Mouse (Mus musculus) neural tube, embryonic 14.5 days (tissue): ENCODE measurements around the gene Ttll2. TPM values are rescaled to one million over a fixed set of nuclear protein-coding genes. Genes with fewer than 3 reads are reported as not detected.
"Not testable (repeated sequence)": the region's sequence is repeated elsewhere in the genome, so short reads cannot be mapped to it uniquely, and the experiment has no call there.

Experiments
- ATAC-seq: fragments of 200-750 bp; cut with Nextera tagmentation; 2 replicates; pipeline ENCODE4 v1.8.0; 2017; ENCODE audit warnings: low read depth, mild to moderate bottlenecking, moderate TSS enrichment, moderate library complexity
- H3K27ac ChIP-seq: fragments of 300-500 bp; sonication (generic); 2 replicates; pipeline ENCODE4 v1.5.1; 2014; ENCODE audit warnings: low read depth, mild to moderate bottlenecking, control low read depth, low read length, moderate library complexity, mixed read lengths
- H3K27me3 ChIP-seq: fragments of 300-500 bp; sonication (generic); 2 replicates; pipeline ENCODE4 v1.6.1; 2014; ENCODE audit warnings: low read length; ENCODE audit not compliant: control insufficient read depth, insufficient read depth
- H3K36me3 ChIP-seq: fragments of 300-500 bp; sonication (generic); 2 replicates; pipeline ENCODE4 v1.6.1; 2014; ENCODE audit warnings: low read length, mixed read lengths; ENCODE audit not compliant: control insufficient read depth, insufficient read depth
- H3K4me1 ChIP-seq: fragments of 300-500 bp; sonication (generic); 2 replicates; pipeline ENCODE4 v1.6.1; 2014; ENCODE audit warnings: low read length; ENCODE audit not compliant: control insufficient read depth, insufficient read depth
- H3K4me2 ChIP-seq: fragments of 300-500 bp; sonication (generic); 2 replicates; pipeline ENCODE4 v1.6.1; 2014; ENCODE audit warnings: mild to moderate bottlenecking, low read depth, low read length, control low read depth
- H3K4me3 ChIP-seq: fragments of 300-500 bp; sonication (generic); 2 replicates; pipeline ENCODE4 v1.5.1; 2014; ENCODE audit warnings: low read depth, low read length, control low read depth, mixed read lengths
- H3K9ac ChIP-seq: fragments of 300-500 bp; sonication (generic); replicated peaks from 2 replicates; pipeline ENCODE4 v1.6.1; 2014; ENCODE audit warnings: low read depth, mild to moderate bottlenecking, control low read depth, low read length, mixed read lengths
- H3K9me3 ChIP-seq: fragments of 300-500 bp; sonication (generic); 2 replicates; pipeline ENCODE4 v1.6.1; 2016; ENCODE audit warnings: low read length; ENCODE audit not compliant: control insufficient read depth
- WGBS: fragments of 180-500 bp; shearing (Covaris S2); extraction: QIAGEN DNeasy Blood & Tissue Kit; methylation state at CpG from one replicate; pipeline ENCODE4 v1.1.7; 2014; 5-methylcytosine and 5-hydroxymethylcytosine counted together
- polyA plus RNA-seq: library from polyadenylated mRNA; unstranded; fragments of >200 nt; fragmentation: Nextera tagmentation; extraction: Ambion mirVana; gene quantifications from 2 replicates; pipeline ENCODE4 v1.2.1, GENCODE M21; 2014

Gene Ttll2
- polyA plus RNA-seq, 1 experiment from 2014 or later: not detected

DNA sequence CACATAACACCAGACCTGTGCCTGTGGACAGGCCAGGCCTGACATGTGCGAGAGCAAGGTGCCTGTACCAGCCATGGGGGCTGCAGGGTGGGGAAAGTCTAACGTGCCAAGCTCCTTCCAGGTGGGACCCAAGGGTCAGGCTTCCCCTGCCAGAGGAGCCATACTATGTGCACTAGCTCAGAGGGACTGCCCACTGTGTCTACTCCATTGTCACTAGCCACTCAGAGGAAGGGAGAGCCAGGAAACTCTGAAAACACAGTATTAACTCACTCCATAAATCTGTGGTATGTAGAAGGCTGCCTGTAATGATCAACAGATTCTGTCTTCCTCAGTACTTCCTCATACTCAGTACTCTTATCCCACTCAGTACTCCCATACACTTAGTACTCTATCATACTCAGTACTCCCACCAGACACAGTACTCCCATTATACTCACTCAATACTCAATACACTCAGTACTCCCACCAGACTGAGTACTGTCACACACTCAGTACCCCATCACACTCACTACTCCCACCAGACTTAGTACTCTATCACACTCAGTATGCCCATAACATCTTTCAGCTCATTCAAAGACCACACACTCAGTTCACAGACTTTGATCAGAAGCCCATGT lies 36.0 kb upstream of the Ttll2 start:
- ATAC-seq, H3K27ac ChIP-seq, H3K27me3 ChIP-seq, H3K4me2 ChIP-seq, H3K36me3 ChIP-seq, H3K4me1 ChIP-seq, H3K4me3 ChIP-seq, H3K9ac ChIP-seq, H3K9me3 ChIP-seq: not testable (repeated sequence)
- no CpG with 5 or more reads among the region's 2 CpGs for WGBS

GRCm38 (mm10) chr17:7386016-7386415 lies 33.5 kb upstream of the Ttll2 start:
- not testable (repeated sequence) for H3K4me1 ChIP-seq, H3K9ac ChIP-seq, H3K9me3 ChIP-seq, H3K4me3 ChIP-seq, ATAC-seq, H3K27ac ChIP-seq, H3K36me3 ChIP-seq, H3K4me2 ChIP-seq, H3K27me3 ChIP-seq
- 74% methylated on average over 8 of the region's 8 CpGs for whole genome bisulfite sequencing

DNA sequence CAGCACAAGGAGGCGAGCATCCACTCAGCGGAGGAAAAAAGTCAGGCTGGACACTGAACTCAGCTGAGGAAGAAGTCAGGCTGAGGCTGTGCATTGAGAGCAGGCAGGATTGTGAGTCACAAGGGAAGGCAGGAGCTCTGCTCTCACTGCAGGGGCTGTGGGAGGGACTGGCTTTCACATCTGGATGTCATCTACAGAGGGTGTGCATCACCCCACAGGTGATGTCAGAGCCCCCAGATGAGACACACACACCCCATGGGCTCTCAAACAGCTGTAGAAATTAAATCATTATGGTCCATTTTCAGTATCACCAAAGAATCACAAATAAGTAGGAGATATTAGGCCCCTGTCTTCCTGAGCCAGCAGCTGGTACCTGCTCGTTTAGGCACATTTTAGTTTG lies 32.9 kb upstream of the Ttll2 start, which contains the start of gene Unc93a2:
Unc93a2 (minus strand) TSS at position 101 of the 400 bp plus-strand sequence.
- H3K36me3 ChIP-seq, H3K9ac ChIP-seq, H3K4me3 ChIP-seq, H3K4me1 ChIP-seq, H3K4me2 ChIP-seq, H3K9me3 ChIP-seq, ATAC-seq, H3K27ac ChIP-seq, H3K27me3 ChIP-seq: not testable (repeated sequence)
- WGBS: 70% methylated on average over 3 of the region's 3 CpGs

GRCm38 (mm10) chr17:7383167-7384143 lies 31.0 kb upstream of the Ttll2 start:
- H3K27me3 ChIP-seq, H3K9me3 ChIP-seq, H3K27ac ChIP-seq, H3K36me3 ChIP-seq, ATAC-seq, H3K4me3 ChIP-seq, H3K4me1 ChIP-seq, H3K9ac ChIP-seq, H3K4me2 ChIP-seq: not testable (repeated sequence)
- 69% methylated on average over 6 of the region's 13 CpGs for WGBS

GRCm38 (mm10) chr17:7382711-7383110 lies 30.2 kb upstream of the Ttll2 start:
- 86% methylated on average over 1 of the region's 3 CpGs for WGBS

DNA sequence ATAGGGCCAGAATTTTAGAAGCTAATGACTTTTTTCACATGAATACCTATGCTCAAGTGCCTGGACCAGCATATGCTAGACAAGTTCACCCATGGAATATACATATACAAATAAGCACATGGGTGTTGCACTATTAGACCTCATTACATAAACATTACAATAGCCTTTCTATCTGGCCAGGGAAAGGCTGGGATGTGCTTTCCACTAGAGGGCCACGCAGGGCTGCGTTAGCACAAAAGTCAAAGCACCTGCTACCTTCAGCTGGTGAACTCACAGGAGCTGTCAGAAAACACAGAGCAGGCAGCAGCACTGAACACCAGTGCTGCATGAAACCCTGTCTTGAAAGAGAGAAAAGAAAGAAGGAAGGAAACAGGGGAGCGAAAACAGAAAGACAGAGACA lies 25.4 kb upstream of the Ttll2 start:
- not testable (repeated sequence) for H3K27ac ChIP-seq, ATAC-seq, H3K9me3 ChIP-seq, H3K4me2 ChIP-seq, H3K4me1 ChIP-seq, H3K36me3 ChIP-seq, H3K9ac ChIP-seq, H3K27me3 ChIP-seq, H3K4me3 ChIP-seq
- 14% methylated on average over 2 of the region's 3 CpGs for WGBS

More at GRCm38 (mm10) chr17:7382711-7383110, 30.2 kb upstream of the Ttll2 start:
- H3K4me3 ChIP-seq, H3K27ac ChIP-seq, ATAC-seq, H3K9ac ChIP-seq, H3K36me3 ChIP-seq, H3K9me3 ChIP-seq, H3K27me3 ChIP-seq, H3K4me2 ChIP-seq, H3K4me1 ChIP-seq: not testable (repeated sequence)

GRCm38 (mm10) chr17:7376951-7377700 lies 24.6 kb upstream of the Ttll2 start:
- ATAC-seq: peak; percentile 49; the same call in 1 of the 2 replicates
- H3K27me3 ChIP-seq, H3K4me1 ChIP-seq, H3K4me2 ChIP-seq, H3K4me3 ChIP-seq, H3K36me3 ChIP-seq, H3K9ac ChIP-seq, H3K27ac ChIP-seq, H3K9me3 ChIP-seq: not testable (repeated sequence)
- 89% methylated on average over 1 of the region's 3 CpGs for WGBS

GRCm38 (mm10) chr17:7371879-7372278 lies 19.4 kb upstream of the Ttll2 start, which contains the start of gene Gm49630:
Gene Gm49630, minus strand, starts transcription at chr17:7371979.
- not testable (repeated sequence) for H3K4me2 ChIP-seq, H3K27ac ChIP-seq, H3K36me3 ChIP-seq, H3K27me3 ChIP-seq, H3K9me3 ChIP-seq, H3K9ac ChIP-seq, ATAC-seq, H3K4me3 ChIP-seq, H3K4me1 ChIP-seq
- WGBS: 80% methylated on average over 1 of the region's 5 CpGs
